Mouse (Mus musculus): ENCODE measurements around the gene Myo1b.

The Myo1b gene

DNA sequence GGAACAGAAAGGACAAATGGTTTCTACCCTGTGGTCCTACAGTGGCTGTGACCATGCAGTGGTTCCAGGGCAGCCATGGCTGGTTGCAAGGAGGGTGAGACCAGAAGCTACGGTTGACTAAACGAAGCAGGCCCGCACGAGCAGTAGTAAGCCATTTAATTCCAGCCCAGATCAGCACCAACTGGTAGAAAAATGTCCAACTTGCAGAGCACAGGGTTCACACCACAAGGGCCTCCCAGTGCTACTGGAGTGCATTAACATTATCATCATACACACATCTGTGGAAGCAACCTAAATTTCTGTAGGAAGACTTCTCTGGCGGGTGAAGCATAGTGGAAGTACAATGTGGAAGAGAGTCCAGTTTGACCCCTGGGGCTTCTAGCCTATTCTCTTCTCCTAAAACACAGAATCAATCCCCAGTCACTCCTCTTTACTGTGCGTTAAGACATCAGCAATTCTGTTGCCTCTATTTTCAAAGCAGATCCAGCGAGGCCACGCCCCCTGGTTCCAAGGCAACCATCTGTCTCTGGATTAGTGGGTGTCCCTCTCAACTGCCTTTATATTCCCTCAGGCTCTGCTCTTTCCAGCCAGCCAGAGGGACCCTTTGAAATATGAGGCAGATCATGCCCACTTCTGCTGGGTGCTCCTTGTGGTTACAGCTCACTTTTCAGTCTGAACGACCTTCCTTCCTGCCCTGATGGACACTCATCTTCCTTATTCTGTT, 120.1 kb downstream of the Myo1b start:
- in situ Hi-C loops (cut with MboI, MseI) = no loop called here

DNA sequence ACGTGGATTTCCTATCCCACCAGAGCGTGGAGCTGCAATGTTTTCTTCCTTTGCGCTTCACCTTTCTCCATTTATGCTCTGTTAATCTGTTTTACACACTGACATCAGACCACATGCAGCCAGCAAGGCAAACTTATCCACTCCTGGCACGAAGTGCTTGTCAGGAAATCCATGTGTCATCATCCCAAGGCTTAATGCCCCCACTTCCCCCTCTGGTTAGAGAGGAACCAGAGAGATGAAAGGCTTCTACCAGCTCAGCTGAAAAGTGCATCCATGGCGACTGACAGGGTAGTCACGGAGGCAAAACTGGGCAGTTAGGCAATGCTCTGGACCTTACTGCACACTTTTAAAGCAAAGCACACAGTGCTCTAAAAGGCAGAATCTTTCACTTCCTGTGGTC, 126.6 kb downstream of the Myo1b start:
- in situ Hi-C loops (cut with MboI, MseI) = no loop called here

DNA sequence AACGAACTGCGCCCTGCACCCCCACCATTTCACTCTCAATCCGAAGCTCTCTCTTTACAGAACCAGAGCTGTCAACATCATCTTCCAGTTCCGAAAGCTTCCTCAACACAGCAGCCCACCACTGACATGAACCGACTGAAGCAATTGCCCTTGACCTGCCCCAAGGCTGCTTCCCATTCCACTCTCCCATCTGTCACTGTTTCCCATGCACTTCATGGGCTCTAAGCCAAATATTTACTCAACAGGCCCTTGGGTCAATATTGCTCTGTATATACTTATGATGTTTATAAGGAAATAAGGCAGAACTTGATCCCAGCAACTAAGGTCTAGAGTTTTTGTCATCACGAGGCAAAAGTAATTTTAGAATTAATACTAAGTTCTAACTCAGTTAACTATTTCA, 133.8 kb downstream of the Myo1b start:
- in situ Hi-C loops (cut with MboI, MseI) = no loop called here

DNA sequence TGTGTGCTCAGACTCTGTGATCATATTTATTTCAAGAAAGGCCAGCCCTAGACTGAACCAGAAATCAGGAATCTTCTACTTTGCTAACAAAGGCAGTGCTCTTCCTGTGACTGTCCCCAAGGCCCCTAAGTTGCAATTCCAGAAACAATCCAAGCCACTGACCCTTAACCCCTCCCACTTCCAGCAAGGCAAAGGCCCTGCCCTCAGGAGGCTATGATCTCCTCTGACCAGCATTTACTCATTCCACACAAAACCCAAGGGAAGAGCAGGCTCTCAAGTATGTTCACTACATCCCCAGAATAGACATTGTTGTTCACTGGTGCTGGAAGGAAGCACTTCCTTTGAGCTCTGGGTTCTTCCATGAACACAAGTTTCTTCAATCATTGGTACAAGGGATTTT, 135.5 kb downstream of the Myo1b start:
- in situ Hi-C loops (cut with MboI, MseI) = no loop called here

DNA sequence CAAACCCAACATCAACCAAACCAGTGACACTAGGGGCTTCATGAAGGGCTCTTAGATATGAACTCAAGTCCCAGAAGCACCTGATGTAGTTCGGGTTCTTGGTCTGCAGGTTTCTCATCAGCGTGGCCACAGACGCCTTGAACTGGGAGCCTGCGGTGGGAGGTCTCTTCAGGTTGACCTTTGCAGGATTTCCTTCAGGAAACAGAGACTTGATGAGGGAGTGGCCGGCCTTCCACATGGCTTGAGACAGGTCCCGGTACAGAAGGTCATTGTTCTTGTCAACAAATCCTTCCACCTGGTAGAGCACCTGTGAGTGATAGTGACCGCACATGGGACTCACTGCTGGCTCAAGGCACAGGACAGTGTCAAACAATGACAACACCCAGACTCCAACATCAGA, 137.6 kb downstream of the Myo1b start:
- in situ Hi-C loops (cut with MboI, MseI) = no loop called here

DNA sequence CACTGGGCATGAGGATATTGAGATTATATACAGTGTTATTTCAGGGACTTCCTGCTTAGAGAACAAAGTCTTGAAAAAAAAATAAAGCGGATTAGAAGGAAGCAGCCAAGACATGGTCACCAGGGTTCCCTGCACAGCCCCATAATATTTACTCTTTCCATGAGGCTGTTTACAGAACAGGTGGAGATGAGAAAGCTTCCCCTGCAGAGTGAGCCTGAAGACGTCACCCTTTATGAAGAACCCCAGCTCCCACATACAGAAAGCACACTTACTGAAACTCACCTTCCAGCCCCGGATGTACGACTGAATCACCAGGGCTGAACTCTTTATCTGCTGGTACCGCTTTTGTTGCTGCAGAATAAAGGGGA, 145.4 kb downstream of the Myo1b start:
- in situ Hi-C loops (cut with MboI, MseI) = no loop called here

DNA sequence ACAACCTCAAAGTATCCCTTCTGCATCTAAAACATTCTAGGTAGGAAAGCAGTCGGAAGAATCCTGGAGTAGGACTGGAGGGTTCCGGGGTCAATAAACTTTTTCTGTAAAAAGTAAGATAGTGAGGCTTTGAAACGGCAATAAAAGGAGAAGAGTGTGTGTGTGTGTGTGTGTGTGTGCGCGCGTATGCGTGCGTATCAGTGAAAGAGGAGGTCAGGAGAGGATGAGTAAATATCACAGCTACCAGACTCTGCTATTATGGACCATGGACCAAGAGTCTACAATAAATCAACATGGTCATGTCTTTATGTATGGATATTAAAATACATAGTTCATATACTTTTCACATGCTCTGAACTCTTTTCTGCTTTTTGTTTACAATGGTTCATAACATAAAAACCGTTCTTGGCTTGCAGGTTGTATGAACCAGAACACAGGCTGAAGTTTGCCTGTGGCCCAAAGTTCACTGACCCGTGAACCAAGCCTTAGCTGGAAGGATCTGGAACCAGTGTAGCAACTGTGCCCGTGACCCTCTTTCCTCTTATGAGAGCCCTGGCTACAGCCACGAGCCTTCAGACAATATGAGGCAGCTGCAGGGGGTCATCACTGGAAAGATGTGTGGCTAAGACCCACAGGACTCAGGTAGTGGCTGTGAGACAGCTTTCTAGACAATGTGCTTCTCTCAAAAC, 145.9 kb downstream of the Myo1b start:
- in situ Hi-C loops (cut with MboI, MseI) = no loop called here

DNA sequence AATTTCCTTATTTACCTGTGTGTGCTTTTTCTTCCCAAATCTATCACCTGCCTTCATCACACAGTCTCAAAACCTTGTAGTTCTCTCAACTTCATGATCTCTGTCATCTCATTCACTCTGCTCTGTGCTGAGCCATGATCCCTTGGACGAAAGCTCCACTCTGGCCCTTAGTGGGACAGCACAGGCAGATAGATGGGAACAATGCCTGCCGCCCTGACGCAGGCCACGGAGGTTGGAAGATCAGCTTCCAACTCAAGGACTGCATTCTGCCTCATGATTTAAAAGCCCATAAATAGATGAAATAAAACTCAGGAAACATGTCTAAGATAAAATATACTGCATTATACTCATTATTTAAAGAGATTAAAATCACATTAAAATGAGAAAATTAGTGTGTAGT, 149.6 kb downstream of the Myo1b start:
- in situ Hi-C loops (cut with MboI, MseI) = no loop called here

DNA sequence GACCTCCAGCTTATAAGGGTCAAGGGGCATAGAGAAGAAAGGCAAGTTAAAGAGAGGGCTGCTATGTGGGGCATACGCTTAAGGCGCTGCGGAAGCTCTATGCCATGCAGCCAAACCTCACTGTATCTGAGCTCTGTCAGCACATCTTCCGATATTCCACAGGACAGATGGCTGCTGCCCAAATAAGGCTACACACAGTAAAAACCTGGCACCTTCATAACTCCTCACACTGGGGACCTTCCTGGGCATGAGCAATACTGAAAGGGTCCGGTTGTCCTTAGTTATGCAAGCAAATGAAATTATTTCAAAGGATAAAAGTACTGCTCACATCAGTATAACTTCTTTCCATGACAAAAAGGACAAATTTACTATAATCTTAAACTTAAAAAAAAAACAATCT, 150.7 kb downstream of the Myo1b start:
- in situ Hi-C loops (cut with MboI, MseI) = no loop called here

DNA sequence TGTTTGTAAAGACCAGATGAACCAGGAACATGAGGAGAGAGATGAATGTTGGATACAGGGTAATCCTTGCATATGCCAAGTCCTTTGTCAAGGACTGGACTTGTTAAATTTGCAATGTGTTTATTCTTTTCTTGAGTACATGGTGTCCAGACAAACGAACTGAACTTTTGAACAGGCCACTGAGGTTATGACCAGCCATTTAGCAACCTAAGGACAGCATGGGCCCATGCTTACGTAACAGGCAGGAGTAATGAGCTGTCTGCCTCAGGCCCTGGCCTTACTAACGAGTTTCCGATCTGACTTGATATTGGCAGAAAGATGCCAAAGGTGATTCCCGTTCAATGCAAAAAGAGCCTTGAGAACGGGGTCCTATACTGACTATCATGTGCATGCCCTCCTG, 156.2 kb downstream of the Myo1b start:
- in situ Hi-C loops (cut with MboI, MseI) = no loop called here

DNA sequence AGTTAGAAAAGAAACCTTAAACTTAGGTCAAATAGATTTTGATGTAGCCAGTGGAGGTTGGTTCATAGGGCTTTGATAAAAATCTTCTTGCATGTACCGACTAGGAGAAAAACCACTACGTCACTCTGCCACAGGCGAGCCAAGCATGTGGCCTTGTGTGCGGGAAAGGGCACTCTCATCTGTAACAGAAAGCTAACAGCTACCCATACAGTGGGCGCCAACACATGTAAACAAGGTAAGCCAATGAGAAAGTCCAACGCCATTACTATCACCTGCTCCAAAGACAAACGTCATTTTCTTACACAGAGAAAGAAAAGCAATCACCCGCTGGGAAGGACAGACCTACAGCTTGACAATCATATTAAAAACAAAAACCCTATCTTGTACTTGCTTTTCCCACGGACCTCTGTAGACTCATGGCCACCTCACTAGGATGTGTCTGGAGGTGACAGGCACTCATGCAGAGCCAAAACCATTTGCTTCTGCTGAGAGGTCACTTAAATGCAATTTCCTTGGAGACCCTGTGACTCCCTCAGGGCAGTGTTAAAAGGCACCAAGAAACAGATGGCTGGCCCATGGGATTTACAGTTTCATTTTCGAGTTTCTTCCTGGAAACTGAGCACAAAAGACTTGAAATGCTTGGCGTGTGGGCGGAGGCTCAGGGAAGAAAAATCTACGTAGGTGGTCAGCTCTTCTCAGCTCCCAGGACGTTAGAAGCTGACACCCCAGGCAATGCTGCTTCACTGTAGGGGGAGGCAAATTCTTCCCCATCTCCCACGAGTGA, 157.4 kb downstream of the Myo1b start:
- in situ Hi-C loops (cut with MboI, MseI) = no loop called here

DNA sequence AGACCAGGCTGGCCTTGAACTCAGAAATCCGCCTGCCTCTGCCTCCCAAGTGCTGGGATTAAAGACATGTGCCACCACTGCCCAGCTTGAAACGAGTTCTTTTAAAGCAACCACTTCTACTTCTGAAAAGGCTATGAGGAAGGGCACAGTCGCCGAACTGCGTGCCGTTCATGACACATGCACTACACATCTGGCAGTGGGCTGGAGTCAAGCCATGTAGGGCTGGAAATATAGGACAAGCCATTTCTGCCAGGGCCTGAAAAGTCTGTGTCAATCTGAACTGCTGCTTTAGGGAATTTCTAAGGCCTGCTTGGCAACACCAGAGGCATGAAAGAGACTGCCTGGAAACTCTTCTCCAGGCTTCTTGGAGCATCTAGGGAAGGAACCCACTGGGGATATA, 162.2 kb downstream of the Myo1b start:
- in situ Hi-C loops (cut with MboI, MseI) = no loop called here

DNA sequence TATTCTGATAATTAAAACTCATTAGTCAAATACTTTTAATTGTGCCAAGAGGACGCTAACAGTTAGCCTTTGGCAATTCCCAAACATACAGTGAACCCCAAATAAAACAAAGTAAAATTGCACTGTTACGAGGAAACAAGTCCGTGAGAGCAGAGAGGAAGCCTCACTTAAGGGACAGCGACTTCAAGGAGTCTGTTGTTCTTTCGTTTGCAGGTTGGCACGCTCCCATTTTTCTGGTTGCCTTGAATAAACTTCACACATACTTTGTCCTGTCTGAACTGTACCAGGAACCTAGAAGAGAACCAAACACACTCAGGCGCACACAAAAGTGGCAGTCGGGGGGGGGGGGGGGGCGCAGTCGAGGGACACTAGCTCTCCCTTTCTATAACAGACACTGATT, 164.9 kb downstream of the Myo1b start:
- in situ Hi-C loops (cut with MboI, MseI) = no loop called here

DNA sequence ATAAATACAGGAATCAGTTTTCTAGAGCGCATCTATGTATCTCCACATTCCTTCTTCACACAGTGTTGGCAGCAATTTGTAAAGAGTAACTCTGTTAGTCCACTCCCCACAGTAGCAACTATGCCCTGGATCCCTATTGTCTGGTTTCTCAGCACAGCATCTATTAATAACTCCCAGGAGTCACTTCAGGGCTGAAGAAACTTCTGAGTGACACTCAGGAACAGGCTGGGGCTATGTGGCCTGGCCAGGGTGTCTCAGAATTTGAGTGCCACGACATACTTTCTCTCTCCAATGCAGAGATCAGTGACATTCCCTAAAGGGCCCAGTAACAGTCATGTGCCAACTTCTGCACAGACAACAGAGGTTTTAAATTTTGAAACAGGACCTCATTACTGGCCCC, 167.6 kb downstream of the Myo1b start:
- in situ Hi-C loops (cut with MboI, MseI) = no loop called here

DNA sequence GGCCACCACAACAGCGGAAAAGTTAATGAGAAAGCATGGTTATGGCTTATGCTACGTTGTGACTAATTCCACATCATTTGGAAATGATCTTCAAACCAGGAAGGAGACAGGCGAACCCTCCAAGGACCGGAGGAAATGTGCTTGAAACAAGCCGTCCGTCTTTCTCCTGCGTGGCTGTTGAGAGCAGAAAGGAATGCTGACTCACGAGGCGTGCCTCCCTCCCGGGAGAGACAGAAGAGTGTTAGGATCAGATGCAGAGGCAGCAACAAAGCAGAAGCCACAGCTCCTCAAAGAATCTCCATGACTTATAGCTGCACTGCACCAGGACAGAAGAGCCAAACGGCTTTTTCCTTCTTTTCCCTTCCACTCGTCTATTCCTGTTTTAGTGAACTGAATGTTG, 168.4 kb downstream of the Myo1b start:
- in situ Hi-C loops (cut with MboI, MseI) = no loop called here

DNA sequence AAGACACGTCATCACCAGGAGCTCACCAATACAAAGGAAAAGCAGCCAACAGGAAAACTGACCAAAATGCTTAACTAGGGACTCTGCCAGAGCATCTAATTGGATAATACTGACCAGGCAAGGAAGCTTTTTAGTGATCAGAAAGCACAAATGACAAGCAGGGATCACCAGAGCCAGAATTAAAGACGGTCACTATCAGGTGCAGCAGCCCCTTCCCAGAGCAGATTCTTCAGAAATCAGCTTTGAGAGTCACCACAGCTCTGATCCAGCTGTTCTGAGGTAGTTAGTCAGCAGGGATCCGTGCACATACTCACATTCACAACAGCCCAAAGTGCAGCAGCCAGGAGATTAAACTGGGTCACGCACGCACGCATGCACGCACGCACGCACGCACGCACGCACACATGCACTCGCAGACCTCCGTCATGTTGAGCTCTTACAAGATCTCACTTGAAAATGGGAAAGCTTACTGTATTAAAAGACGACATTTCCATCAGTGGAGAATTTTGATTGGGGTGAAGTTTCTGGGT, 169.1 kb downstream of the Myo1b start:
- in situ Hi-C loops (cut with MboI, MseI) = no loop called here

DNA sequence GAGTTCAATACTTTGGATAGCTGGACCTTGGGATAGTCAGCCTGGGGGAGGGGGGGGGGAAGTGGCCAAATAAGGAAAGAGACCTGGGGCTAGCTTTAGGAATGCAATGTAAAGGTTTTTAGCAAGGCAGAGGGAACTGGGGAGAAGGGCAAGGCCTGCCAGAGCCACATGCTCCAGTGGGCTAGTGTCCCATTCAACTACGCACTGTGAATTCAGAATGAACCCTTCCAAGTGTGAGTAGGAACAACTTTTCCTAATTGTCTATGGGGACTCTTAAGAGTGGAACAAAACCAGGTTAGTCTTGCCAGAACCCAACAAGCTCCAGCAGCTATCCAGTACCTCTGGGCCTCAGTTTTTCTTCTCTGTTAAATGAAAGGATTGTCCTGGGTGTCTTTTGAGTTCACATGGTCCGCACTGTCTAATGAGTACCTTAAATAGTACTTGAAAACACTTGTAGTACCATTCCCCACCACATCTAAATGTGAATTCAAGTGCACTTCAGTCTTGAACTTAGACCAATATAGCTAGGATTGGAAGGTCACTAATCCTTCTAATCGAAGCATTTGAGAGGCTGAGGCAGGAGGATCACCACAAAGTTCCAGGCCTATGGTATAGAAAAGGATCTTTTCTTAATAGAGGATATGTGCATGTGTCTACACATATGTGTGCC, 172.0 kb downstream of the Myo1b start:
- in situ Hi-C loops (cut with MboI, MseI) = no loop called here

DNA sequence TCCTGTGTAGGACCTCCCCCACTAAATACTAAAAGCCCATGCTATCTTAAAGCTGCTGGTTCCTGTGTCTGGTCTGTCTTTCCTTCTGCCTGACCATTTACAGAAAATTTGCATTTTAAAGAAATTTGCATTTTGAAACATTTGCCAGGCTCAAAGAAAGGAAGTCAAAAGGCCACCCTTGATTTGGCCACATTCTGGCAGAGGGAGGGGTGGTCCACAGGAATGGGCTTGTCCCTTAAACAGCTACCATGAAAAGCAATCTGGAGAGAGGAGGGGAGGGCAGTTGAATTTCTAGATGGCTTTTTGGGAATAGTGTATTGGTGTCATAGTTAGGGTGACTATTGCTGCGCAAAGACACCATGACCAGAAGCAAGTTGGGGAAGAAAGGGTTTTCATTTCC, 173.3 kb downstream of the Myo1b start:
- in situ Hi-C loops (cut with MboI, MseI) = no loop called here

DNA sequence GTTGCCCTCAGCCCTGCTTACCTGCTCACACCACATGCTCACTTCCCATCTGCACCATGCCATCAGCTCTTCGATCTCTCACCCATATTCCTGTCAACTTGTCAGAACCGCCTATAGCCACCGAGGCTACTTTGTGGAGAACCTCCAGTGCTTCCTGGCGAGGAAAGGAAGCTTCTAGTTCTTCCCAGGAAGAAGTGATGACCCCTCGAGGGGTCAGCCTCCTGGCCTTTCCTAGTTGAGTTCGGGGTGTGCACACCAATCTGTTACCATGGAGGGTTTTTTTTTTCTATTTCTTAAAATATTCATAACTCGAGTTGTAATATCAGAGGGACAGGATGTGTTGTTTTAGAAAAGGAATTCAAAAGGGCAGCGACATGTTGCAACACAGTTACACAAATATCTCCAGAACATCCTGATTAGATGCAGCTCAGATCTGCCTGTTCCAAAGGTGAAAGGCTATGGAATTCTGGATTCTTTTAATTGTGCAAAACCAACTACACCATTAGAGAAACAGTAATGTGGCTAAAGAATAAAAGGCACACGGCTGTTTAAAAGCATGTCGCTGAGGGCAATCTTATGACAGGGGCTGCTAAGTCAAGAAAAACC, 175.1 kb downstream of the Myo1b start:
- in situ Hi-C loops (cut with MboI, MseI) = no loop called here

DNA sequence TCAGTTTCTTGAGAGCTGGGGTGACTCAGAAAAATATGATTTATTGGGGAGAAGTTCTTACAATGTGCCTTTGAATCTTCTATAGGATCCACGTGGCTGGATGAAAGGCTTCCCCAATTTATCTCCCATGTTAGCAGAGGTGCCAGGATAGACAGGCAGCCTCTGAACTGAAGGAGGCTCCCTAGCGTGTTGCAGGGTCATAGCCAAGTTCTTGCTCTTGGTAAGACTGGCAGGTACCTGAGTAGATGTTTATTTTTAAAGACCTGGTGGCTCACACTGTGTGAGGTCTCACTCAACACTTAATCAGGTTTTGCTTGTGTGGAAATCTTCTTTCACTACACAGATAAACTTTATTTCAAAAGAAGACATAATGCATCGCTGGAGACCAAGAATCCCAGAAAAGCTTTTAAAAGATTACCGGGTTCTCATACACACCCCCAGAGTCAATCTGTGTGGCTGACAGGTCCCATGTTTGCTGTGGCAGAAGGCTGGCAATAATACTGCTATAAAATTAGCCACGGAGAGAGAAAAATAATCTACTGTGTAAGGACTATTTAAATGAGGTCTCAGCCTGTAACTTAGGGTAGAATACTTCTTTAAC, 176.5 kb downstream of the Myo1b start:
- in situ Hi-C loops (cut with MboI, MseI) = no loop called here

DNA sequence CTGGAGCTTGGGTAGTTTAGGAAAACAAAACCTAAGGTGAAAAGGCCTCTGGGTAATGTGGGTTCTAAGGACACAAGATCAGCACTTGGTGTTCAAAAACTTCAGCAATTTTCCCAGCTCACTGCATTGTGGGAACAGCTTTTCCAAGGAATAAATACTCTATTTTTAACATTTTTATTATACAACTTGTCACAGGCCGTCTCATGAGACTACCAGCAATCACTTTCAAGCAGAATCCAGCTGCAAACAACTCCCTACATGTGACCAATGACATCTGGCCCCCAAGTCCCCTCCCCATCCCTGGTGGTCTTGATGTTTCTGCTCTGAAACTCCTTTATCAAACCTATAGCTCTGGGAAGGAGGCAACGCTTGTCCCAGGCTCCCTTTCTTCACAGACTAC, 179.0 kb downstream of the Myo1b start:
- in situ Hi-C loops (cut with MboI, MseI) = no loop called here
